Mouse (Mus musculus): ENCODE measurements around the gene Vwf. TPM values are rescaled to one million over a fixed set of nuclear protein-coding genes. Genes with fewer than 3 reads are reported as not detected.

Vwf gene
- total RNA-seq (2023; ENCODE audit: inconsistent age): 0.27 to 1.2 TPM (median 0.64 TPM) in 4 replicates

GRCm38 (mm10) chr6:125546474-125546873 lies at the start of gene Vwf:
TSS of gene Vwf (plus strand) at chr6:125546774.

GRCm38 (mm10) chr6:125690057-125690703 lies 143.6 kb downstream of the Vwf start, which contains the start of gene Ano2:
TSS of gene Ano2 (plus strand) at chr6:125690419.

Other genes starting within 250 kb of the Vwf start
- 0.48 to 2.2 TPM (median 1.1 TPM) in 4 replicates for gene Ltbr, start 232.9 kb upstream of the Vwf start, total RNA-seq (2023; ENCODE audit: inconsistent age)
- gene Scnn1a, start 226.1 kb upstream of the Vwf start, total RNA-seq (2023; ENCODE audit: inconsistent age): 0.15 TPM in 1 of 4 replicates, not detected in the others
- 1.2 to 2.4 TPM (median 1.5 TPM) in 4 replicates for gene Tnfrsf1a, start 197.4 kb upstream of the Vwf start, total RNA-seq (2023; ENCODE audit: inconsistent age)
- not detected in 4 replicates for gene Plekhg6, start 166.0 kb upstream of the Vwf start, total RNA-seq (2023; ENCODE audit: inconsistent age)
- gene Cd9, start 52.0 kb upstream of the Vwf start, total RNA-seq (2023; ENCODE audit: inconsistent age): 21.8 to 29.8 TPM (median 24.2 TPM) in 4 replicates
- not detected in 4 replicates for gene Ano2, start 143.6 kb downstream of the Vwf start, total RNA-seq (2023; ENCODE audit: inconsistent age)